Mouse (Mus musculus) liver, embryonic 11.5 days (tissue): ENCODE results near the gene Tmem176a. TPM values are rescaled to one million over a fixed set of nuclear protein-coding genes. Genes with fewer than 3 reads are reported as not detected.

Experiments used
- ATAC-seq: fragments of 200-750 bp; cut with Nextera tagmentation; replicated peaks from 2 replicates; pipeline ENCODE4 v1.8.0; 2017; ENCODE audit warnings: moderate number of reproducible peaks, mild to moderate bottlenecking, moderate TSS enrichment, moderate library complexity; ENCODE audit not compliant: low FRiP score
- DNase-seq: peaks from one replicate; pipeline ENCODE4 v3.0.0-alpha.2; 2017; ENCODE audit warnings: low spot score
- H3K27ac ChIP-seq: fragments of 300-500 bp; sonication (generic); 2 replicates; pipeline ENCODE4 v1.5.1; 2014; ENCODE audit warnings: mild to moderate bottlenecking, low read depth, low read length, control low read depth
- H3K27me3 ChIP-seq: fragments of 300-500 bp; sonication (generic); replicated peaks from 2 replicates; pipeline ENCODE4 v1.6.1; 2014; ENCODE audit warnings: low read length, mixed read lengths; ENCODE audit not compliant: control insufficient read depth, insufficient read depth
- H3K36me3 ChIP-seq: fragments of 300-500 bp; sonication (generic); 2 replicates; pipeline ENCODE4 v1.6.1; 2014; ENCODE audit warnings: mild to moderate bottlenecking, low read length, moderate library complexity, mixed read lengths; ENCODE audit not compliant: control insufficient read depth, insufficient read depth
- H3K4me1 ChIP-seq: fragments of 300-500 bp; sonication (generic); replicated peaks from 2 replicates; pipeline ENCODE4 v1.6.1; 2014; ENCODE audit warnings: low read length, mixed read lengths; ENCODE audit not compliant: control insufficient read depth, insufficient read depth
- H3K4me2 ChIP-seq: fragments of 300-500 bp; sonication (generic); 2 replicates; pipeline ENCODE4 v1.6.1; 2014; ENCODE audit warnings: mild to moderate bottlenecking, control low read depth, moderate library complexity
- H3K4me3 ChIP-seq: fragments of 300-500 bp; sonication (generic); 2 replicates; pipeline ENCODE4 v1.5.1; 2014; ENCODE audit warnings: low read depth, low read length, control low read depth
- H3K9ac ChIP-seq: fragments of 300-500 bp; sonication (generic); 2 replicates; pipeline ENCODE4 v1.6.1; 2014; ENCODE audit warnings: low read depth, low read length, control low read depth
- H3K9me3 ChIP-seq: fragments of 300-500 bp; sonication (generic); 2 replicates; pipeline ENCODE4 v1.6.1; 2016; ENCODE audit warnings: low read length, inconsistent platforms, mixed read lengths; ENCODE audit not compliant: control insufficient read depth
- WGBS: fragments of 180-500 bp; shearing (Covaris S2); extraction: QIAGEN DNeasy Blood & Tissue Kit; methylation state at CpG from one replicate; pipeline ENCODE4 v1.1.7; 2014; 5-methylcytosine and 5-hydroxymethylcytosine counted together
- polyA plus RNA-seq: library from polyadenylated mRNA; unstranded; fragments of >200 nt; fragmentation: Nextera tagmentation; extraction: Ambion mirVana; gene quantifications from 2 replicates; pipeline ENCODE4 v1.2.1, GENCODE M21; 2014

Tmem176a gene
- 56.6 and 66.1 TPM in 2 replicates for polyA plus RNA-seq

DNA sequence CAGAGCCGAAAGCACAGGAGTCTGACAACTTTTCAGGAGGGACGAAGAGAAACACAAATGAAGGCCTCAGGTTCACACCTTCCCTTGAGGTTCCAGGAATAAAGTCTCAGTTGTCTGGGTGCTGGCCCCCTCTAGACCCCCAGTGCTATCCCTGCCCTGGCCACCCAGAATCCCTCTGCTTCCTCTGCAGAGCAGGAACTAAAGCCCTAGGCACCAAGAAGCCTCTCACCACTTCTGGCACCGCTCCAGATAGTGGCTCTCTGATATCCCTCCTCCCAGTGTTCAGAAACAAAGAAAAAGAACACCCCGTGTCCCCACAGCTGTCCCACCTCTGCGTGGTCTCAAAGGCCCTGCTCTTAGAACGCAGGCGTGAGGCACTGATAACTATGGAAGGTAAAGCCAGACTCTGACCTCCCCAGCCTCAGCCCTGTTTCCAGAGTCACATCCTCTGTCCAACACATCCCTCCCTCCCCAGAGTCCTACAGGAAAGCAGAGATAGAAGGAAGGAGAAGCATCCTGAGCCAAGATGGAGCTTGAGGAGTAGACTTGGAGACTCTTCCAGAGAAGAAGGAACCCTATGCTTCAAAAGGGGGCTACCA lies at the start of gene Tmem176a:
TSS of gene Tmem176a (plus strand) at position 549 of the 599 bp plus-strand sequence.
- H3K27me3 ChIP-seq: no peaks in the 10 kb centered on the region
- WGBS: 24% methylated on average over 7 of the region's 7 CpGs
- no peak for DNase-seq

DNA sequence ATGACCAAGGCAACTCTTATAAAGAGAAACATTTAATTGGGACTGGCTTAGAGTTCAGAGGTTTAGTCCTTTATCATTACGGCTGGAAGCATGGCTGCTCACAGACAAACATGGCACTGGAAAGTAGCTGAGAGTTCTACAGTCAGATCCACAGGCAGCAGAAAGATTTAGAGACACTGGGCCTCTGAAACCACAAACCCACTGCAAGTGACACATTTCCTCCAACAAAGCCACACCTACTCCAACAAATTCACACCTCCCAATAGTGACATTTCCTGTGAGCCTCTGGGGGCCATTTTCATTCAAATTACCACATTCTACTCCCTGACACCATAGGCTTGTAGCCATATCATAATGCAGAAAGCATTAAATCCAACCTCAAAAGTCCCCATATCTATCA lies 38.8 kb upstream of the Tmem176a start:
- ATAC-seq (no peak), DNase-seq (no peak)
- no peak overlapping the region for H3K4me2 ChIP-seq
- H3K4me3 ChIP-seq: no peak overlapping the region
- H3K27ac ChIP-seq: no peak overlapping the region
- no peaks in the 10 kb centered on the region for H3K4me1 ChIP-seq
- WGBS: 62% methylated on average over 1 of the region's 1 CpGs
- no peaks in the 10 kb centered on the region for H3K36me3 ChIP-seq
- no peak overlapping the region for H3K9ac ChIP-seq
- no peaks in the 10 kb centered on the region for H3K27me3 ChIP-seq
- H3K9me3 ChIP-seq: no peaks in the 10 kb centered on the region

More for the DNA sequence above, at the start of gene Tmem176a:
- peak within 1 kb of the TSS; percentile 66 for H3K4me2 ChIP-seq
- peaks cover 5% of the 10 kb centered on the region for H3K36me3 ChIP-seq
- H3K27ac ChIP-seq: peak within 1 kb of the TSS; percentile 60
- peak within 1 kb of the TSS; percentile 51 for H3K4me3 ChIP-seq
- H3K9ac ChIP-seq: peak within 1 kb of the TSS; percentile 55
- no peaks in the 10 kb centered on the region for H3K9me3 ChIP-seq
- 0 out of 2 replicates have a peak, but pooled peaks have one; percentile 15 for ATAC-seq
- H3K4me1 ChIP-seq: peaks cover 3% of the 10 kb centered on the region; the same call in 1 of the 2 replicates

DNA sequence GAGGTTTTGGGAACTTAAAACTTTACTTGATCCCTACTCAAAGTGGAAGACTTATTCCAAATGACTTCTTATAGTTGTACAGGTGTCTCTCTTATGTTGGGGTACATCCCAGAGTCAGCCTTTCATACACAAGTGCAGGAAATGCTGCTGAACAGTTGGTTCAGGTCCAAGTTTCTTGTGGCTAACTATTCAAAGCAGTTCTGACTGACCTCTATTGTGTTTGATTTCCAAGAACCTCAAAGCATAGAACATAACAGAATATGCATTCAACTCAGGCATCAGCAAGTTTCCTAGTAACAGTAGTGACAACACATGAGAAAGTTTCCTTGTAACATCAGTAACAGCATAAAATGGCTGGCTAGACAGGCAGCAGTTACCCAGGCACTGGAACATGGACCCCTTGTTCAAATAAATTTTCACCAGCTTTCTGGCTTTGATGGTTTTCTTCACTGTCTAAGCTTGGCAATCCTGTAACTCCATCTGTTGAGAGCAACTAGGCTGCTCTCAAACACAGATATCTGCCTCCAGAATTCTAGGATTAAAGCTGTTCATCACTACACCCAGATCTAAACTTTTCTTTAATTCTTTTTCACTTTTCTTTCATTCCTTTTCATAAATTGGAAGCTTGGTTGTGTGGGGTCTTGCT lies 37.2 kb upstream of the Tmem176a start:
- Histone ChIP-seq H3K4me1 (no peaks in the 10 kb centered on the region), H3K4me3 (no peak overlapping the region), H3K9ac (no peak overlapping the region), H3K9me3 (no peaks in the 10 kb centered on the region), H3K27me3 (no peaks in the 10 kb centered on the region), H3K36me3 (no peaks in the 10 kb centered on the region), H3K27ac (no peak overlapping the region), H3K4me2 (no peak overlapping the region)
- DNase-seq: no peak
- ATAC-seq: no peak

DNA sequence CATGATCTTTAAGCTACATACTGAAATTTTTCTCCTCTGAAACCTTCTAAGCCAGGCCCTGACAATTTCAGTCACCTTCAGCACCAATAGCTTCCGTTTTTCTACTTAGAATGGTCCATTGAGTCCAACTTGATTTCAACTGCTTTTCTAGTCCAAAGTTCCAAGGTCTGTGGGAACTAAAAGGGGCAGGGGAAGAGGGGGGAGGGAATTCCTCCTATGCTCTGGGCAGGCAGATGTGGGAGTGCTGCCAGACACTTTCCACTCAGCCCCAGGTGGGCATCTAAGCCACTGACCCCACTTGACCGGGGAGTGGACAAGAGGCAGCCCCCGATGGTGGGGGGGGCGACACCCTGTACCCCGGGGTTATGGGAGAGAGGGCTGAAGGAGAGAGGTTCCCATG lies 36.4 kb upstream of the Tmem176a start:
- Histone ChIP-seq H3K27me3 (no peaks in the 10 kb centered on the region), H3K27ac (no peak overlapping the region), H3K4me3 (no peak overlapping the region), H3K36me3 (no peaks in the 10 kb centered on the region), H3K4me2 (no peak overlapping the region), H3K9ac (no peak overlapping the region), H3K9me3 (no peaks in the 10 kb centered on the region), H3K4me1 (no peaks in the 10 kb centered on the region)
- ATAC-seq (no peak), DNase-seq (no peak)
- 80% methylated on average over 5 of the region's 5 CpGs for WGBS

DNA sequence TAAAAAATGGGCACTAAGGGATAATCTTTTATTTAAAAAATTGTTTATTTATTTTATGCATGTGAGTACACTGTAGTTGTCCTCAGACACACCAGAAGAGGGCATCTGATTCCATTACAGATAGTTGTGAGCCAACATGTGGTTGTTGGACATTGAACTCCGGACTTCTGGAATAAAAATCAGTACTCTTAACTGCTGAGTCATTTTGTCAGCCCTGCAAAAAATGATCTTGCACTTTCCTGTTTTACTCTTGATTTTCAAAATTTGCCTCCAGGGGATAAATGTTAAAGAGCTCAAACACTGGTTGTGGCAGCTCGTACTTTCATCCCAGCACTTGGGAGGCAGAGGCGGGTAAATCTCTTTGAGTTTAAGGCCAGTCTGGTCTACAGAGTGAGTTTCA lies 34.0 kb upstream of the Tmem176a start:
- no peak for ATAC-seq
- Histone ChIP-seq H3K36me3 (no peaks in the 10 kb centered on the region), H3K4me2 (no peak overlapping the region), H3K27me3 (no peaks in the 10 kb centered on the region), H3K9ac (no peak overlapping the region), H3K4me3 (no peak overlapping the region), H3K4me1 (no peaks in the 10 kb centered on the region), H3K27ac (no peak overlapping the region), H3K9me3 (no peaks in the 10 kb centered on the region)
- WGBS: 88% methylated on average over 3 of the region's 3 CpGs
- no peak for DNase-seq

DNA sequence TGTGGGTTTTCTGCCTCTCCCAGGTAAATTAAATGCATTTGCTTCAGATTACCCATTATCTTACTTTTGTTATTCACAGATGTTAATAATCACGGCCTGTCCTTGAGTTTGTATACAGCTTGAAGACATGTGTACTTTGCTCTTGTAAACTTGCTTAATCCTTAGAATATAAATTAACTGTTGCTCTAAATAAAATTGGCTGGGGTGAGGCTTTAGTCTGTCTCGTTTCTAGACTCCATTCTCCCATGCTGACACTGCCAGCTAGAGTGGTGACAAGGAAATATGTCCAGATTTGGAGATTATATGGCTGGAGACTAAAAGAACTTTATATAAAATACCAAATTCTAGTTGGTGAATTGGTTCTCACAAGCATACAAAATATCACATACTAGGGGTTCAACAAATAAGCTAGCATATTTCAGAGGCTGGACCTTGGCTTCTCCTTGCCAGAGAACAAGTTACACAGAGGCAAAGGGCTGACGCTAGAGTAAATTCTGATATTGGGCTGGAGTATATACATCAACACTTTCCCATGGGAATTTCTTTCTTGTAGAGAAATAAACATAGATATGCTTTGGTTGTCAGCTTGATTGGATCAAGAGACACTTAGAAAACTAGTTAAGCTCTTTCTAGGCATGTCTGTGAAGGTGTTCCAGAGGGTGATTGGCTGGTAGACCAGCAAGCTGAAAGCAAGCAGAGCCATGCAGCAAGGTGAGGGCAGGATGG lies 31.1 kb upstream of the Tmem176a start:
- no peaks in the 10 kb centered on the region for H3K36me3 ChIP-seq
- 71% methylated on average over 3 of the region's 3 CpGs for WGBS
- H3K4me3 ChIP-seq: no peak overlapping the region
- no peak for ATAC-seq
- H3K9ac ChIP-seq: no peak overlapping the region
- no peak overlapping the region for H3K4me2 ChIP-seq
- H3K9me3 ChIP-seq: no peaks in the 10 kb centered on the region
- no peak overlapping the region for H3K27ac ChIP-seq
- no peaks in the 10 kb centered on the region for H3K4me1 ChIP-seq
- DNase-seq: no peak
- H3K27me3 ChIP-seq: no peaks in the 10 kb centered on the region

DNA sequence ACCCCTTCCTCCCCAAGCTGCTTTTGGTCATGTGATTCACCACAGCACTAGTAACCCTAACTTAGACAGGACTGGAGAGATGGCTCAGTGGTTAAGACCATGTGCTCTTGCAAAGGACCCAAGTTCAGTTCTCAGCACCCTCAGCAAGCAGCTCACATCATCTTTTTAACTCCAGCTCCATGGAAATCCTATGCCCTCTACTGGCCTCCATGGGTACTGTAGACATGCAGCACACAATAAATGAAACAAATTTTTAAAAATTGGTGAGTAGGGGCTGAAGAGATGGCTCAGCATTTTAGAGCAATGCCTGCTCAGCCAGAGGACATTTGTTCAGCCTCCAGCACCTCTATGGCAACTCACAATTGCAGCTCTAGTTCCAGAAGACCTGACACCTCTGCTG lies 25.7 kb upstream of the Tmem176a start:
- Histone ChIP-seq H3K27me3 (no peaks in the 10 kb centered on the region), H3K9ac (no peak overlapping the region), H3K27ac (no peak overlapping the region), H3K9me3 (no peaks in the 10 kb centered on the region), H3K36me3 (no peaks in the 10 kb centered on the region), H3K4me1 (no peaks in the 10 kb centered on the region), H3K4me3 (no peak overlapping the region), H3K4me2 (no peak overlapping the region)
- DNase-seq (no peak), ATAC-seq (no peak)

DNA sequence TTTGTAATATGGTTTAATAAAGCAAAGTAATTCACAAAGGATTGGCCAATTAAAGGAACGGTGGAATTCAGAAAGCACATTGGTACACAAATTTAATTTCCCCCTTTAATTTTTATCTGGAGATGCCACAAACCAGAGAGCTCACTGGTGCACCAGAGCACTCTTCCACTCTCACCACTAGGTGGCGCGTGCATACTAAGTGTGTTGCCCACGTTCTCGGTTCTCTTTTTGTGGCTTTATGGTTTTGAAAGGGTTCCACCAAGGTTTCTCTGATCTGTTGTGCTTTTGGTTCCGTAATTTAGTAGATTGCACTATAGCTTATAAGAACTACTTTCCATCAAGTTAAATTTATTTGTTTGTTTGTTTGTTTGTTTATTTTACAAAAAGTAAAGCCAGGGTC lies 22.9 kb upstream of the Tmem176a start:
- Histone ChIP-seq H3K4me3 (no peak overlapping the region), H3K36me3 (no peaks in the 10 kb centered on the region), H3K9me3 (no peaks in the 10 kb centered on the region), H3K4me1 (no peaks in the 10 kb centered on the region), H3K9ac (no peak overlapping the region), H3K27me3 (no peaks in the 10 kb centered on the region), H3K4me2 (no peak overlapping the region), H3K27ac (no peak overlapping the region)
- DNase-seq: no peak
- no peak for ATAC-seq
- 4% methylated on average over 6 of the region's 6 CpGs for WGBS
